Mouse (Mus musculus) inflammation-experienced regulatory T-cells, adult 6 months (primary cell): Measurements from ENCODE around the gene Mup6. TPM values are rescaled to one million over a fixed set of nuclear protein-coding genes. Genes with fewer than 3 reads are reported as not detected.
A peak's percentile ranks its signal among the peaks of the same experiment; 100 is the strongest.
"Not testable (repeated sequence)": the region's sequence is repeated elsewhere in the genome, so short reads cannot be mapped to it uniquely, and the experiment has no call there.

ENCODE experiments used
- ATAC-seq: one replicate; pipeline ENCODE4 v1.8.0; 2017
- polyA plus RNA-seq, 3 experiments: library from polyadenylated mRNA; unstranded; fragments of 100-300 nt; shearing (Covaris generic); gene quantifications; one replicate each; pipeline ENCODE4 v1.2.1; 2017

Mup6 gene
- polyA plus RNA-seq = not detected

GRCm38 (mm10) chr4:59963405-59964344, at the start of gene Mup6:
Gene Mup6 (plus strand): TSS chr4:59964294.
- no peak for ATAC-seq

- no peak for ATAC-seq
Observed at GRCm38 (mm10) chr4:59914608-59915403, 49.3 kb upstream of the Mup6 start, which contains the start of gene Slc46a2. Gene Slc46a2 (minus strand): TSS chr4:59915056.

- ATAC-seq = no peak
Observed at GRCm38 (mm10) chr4:59917966-59918365, 46.1 kb upstream of the Mup6 start.

- no peak for ATAC-seq
Observed at GRCm38 (mm10) chr4:59925082-59925481, 39.0 kb upstream of the Mup6 start.

GRCm38 (mm10) chr4:59927666-59928065, 36.4 kb upstream of the Mup6 start:
- no peak for ATAC-seq

- peak; percentile 77 for ATAC-seq
Observed at GRCm38 (mm10) chr4:59928347-59928746, 35.7 kb upstream of the Mup6 start.

- peak; percentile 46 for ATAC-seq
Observed at GRCm38 (mm10) chr4:59932505-59933281, 31.4 kb upstream of the Mup6 start.

GRCm38 (mm10) chr4:59937543-59937942, 26.6 kb upstream of the Mup6 start:
- ATAC-seq = no peak

GRCm38 (mm10) chr4:59960610-59961009, 3.5 kb upstream of the Mup6 start, which contains the start of gene Mup4:
Gene Mup4 (minus strand): TSS chr4:59960710.
- ATAC-seq = no peak

GRCm38 (mm10) chr4:59997894-59998293, 33.8 kb downstream of the Mup6 start:
- not testable (repeated sequence) for ATAC-seq

- ATAC-seq = not testable (repeated sequence)
Observed at GRCm38 (mm10) chr4:60020141-60020540, 56.0 kb downstream of the Mup6 start.

- not testable (repeated sequence) for ATAC-seq
Observed at GRCm38 (mm10) chr4:60029334-60030111, 65.4 kb downstream of the Mup6 start.

Other genes with a start within 250 kb of the Mup6 start
- gene Inip, start 162.7 kb upstream of the Mup6 start, polyA plus RNA-seq = 10 to 100 TPM; 48.4 to 49.9 (median 49.5) TPM
- gene Snx30, start 158.5 kb upstream of the Mup6 start, polyA plus RNA-seq = 1 to 10 TPM; 2.6 to 3.6 (median 2.8) TPM
- gene Slc46a2, start 49.2 kb upstream of the Mup6 start, polyA plus RNA-seq = under 1 TPM; 0.19 to 0.33 (median 0.20) TPM
- gene Mup4, start 3.6 kb upstream of the Mup6 start, polyA plus RNA-seq = not detected
- gene Mup7, start 106.2 kb downstream of the Mup6 start, polyA plus RNA-seq = not detected
- not detected for gene Mup2, start 190.0 kb downstream of the Mup6 start, polyA plus RNA-seq